Mouse (Mus musculus) retina, postnatal 1 day (tissue): ENCODE data around the gene Ror1.
A peak's percentile ranks its signal among the peaks of the same experiment; 100 is the strongest.

Experiments used
- DNase-seq: peaks from one replicate; pipeline ENCODE4 v3.0.0-alpha.2; 2012

Ror1 gene

DNA sequence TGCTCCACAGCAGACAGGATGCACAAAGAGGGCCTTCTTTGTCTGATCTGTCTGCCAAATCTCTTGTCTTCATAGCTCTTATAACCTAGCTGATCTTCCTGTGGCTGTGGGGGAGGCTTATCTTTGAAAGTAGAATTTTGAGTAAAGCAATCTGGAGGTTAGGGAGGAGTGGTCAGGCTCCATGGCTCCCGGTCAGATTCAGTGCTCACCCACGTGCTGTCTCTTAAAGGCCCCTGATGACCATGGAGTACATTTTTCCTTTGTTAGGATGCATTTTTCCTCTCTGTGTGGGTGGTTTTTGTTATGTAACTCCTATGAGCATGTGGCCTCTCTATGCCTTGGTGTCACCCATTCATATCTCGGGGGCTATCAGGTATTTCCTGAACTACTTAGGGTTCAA is 71.3 kb downstream of the Ror1 start:
- DNase-seq: no peak

DNA sequence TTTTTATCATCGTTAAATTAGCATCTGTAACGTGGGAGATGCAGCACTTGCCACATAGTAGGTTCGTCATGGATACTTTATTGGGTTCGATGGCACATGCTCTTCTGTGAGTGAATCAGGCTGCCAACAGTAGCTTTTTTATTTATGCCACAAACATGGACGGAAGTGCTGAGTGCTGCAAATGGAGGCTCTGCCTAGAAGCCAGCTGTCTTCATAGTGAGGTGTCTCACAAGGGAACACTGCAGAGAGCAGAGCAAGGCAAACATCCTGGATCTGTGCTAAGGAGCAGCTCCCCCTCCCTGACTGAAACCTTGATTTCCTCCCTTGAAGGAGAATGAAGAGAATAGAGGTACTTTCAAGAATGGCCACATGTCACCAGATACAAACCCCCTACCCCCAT is 74.1 kb downstream of the Ror1 start:
- peak; percentile 53 for DNase-seq

DNA sequence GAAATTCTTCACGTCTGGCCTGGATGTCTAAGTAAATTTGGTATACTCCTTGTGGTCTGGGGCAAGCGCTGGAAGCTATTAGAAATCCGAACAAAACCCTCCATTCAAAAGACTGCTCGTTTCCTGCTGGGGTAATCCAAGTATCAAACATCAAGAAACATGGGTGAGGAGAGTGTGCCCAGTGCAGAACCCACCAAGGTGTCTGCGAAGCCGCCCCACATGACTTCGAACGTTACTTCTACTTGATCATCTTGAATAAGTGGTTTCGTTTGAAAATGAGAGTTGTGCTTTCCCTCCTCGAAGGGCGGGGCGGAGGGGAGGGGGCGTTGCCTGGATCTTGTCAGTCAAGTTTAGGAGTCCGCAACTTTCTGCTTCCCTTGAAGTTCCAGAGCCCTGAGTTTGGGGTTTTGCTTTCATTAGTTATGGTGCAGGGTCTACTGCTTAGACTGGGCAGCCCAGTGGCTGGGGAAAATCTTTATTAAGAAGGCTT is 74.6 kb downstream of the Ror1 start:
- peak; percentile 66 for DNase-seq

DNA sequence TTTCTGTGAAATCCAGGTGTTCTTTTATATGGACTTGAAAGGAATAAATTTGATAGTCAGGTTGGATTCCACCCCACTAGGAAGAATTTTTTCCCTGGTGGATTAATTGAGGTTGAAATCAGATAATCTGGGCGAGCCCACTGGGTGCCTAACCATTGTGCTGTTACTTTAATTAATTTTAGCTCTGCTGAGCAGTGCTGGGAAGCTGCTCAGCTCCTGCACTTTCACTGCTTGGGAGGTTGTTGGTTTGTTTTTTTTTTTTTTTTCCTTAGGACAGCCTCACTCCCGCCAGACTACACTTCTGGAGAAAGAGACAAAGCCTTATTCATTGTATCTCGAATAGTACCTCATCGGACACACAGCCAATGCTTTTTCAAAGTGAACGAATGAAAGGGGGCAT is 75.2 kb downstream of the Ror1 start:
- DNase-seq: peak; percentile 41

DNA sequence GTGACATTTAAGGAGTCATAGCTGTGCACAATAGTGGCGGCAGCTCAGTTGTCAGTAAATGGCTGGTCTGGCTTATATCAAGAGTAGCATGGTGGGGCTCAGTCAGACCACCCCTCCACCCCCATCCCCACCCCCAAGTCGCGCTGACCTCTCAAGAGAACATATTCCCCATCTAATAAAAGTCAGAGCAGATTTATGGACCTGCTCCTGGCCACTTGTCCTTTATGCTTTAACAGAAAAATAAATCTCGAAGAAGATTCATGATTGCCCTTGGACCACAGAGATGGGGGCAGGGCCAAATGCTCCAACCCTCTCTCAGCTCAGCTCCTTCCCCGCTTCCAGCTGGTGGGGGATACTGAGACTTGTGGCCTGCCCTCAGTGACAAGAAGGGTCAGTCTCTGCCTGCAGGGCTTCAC is 75.9 kb downstream of the Ror1 start:
- DNase-seq: no peak

DNA sequence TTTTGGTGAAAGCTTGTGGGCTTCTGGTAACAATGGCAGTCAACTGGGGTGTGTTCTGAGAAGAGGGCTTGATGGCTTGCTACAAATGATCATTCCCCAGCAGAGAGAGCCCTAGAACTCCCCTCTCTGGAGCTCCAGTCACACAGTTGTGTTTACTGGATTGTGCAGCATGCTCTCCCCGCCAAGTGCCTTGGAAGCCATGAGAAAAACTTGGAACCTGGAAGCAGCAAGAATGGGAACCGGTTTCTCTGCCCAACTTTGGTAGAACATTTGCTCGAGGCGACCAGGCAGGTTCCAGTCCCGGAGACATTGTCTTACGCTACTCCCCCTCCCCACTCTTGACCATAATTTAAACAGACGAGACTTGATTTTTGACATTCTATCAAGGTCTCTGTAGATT is 80.0 kb downstream of the Ror1 start:
- DNase-seq: no peak

DNA sequence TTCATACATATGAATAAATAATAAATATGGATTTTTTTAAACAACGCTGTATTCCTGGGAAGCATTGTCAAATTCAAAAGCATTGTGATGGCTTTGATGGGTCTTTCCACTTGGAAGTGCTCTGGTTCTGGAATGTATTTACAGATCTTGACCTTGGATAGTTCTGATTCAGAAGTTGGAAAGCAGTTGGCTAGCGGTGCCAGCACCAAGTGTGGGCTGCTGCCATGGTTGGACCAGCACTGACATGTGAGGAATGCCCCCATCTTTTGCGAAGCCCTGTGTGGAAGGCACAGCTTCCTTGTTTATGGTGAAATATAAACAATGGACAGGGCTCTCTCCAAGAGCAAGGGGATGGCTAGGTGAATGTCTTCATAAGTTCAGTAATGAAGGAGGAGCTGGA is 82.7 kb downstream of the Ror1 start:
- no peak for DNase-seq

DNA sequence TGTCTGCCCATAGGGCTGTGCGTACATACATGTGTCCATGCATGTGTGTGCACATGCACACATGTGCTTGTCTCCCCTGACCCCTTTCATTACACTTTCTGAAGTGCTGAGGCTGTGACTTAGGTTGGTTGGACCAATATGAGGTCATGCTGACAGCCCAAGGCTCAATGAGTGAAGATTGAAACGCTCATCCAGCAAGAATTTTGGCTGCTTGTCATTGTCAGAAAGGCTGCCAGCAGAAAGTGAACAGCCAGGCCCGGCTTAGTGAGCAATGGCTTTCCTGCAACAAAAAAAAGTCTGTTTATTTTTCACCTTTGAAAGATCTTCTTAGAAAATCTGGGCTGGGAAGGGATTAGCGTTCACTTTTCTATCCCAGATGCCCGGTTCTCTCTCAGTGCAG is 86.1 kb downstream of the Ror1 start:
- no peak for DNase-seq

DNA sequence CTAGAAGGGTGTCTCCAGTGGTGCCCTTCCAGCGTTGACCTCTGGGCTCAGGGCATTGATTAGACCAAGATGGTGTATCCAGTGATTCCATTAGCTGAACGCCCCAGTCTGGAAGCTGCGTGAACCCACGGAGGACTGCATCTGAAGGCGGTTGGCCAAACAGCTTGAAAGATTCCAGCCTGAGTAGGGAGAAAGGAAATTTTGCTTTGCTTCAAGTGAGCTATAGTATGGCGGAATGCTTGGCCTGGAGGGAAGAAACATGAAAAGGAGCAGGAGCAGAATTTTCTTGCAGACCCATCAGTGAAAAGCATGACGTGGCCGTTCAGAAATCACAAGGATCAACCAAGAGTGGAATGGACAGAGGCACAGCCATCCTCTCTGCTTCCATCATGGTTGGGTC is 91.2 kb downstream of the Ror1 start:
- no peak for DNase-seq

DNA sequence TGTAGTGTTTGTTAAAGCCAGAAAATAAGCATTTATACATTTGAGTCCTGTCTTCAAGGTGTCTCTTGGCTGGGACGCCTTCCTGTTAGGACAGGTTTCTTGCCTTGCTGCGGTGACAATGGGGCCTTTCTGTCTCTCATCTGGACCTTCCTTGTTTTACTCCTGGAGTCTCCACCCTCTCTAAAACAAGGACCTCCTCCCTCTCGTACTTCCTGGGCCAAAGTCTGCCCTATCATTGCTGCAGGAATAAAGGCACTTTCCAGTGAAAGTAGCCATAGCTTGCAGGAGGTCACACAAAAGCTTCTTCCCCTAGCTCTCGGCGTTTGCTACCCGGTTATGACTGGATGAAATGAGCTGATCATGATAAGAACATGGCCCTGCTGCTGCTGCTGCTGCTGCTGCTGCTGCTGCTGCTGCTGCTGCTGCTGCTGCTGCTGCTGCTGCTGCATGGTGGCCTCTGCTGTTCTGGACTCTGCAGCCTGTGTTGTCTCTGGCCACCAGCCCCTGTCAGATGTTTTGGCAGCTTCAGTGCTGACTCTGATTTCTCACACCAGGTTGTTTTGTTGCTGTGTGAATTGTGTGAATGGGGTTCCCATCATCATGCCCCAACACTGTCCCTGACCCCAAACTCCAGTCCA is 92.1 kb downstream of the Ror1 start:
- DNase-seq: no peak

DNA sequence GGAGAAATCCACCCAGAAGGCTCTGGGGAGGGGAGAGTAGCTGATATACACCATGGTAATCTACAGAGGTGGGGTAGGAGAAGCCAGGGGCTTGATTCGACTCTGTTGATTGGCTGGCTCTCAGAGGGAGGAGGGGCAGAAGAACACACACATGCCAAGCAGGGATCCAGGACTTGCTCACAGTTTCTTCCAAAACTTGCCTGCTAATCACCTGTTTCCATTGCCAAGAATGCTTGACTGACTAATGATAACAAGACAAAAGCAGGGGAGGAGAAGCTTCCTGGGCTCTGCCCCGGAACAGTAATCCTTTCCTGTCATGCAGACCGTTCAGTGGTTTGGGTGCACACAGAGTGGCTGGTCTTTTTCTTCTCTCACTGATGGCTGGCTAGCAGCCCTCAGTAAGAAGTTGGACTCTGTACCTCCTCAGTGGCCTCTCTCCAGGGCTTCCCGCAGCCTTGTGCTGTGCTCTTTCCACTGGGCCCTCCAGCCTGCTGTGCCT is 92.7 kb downstream of the Ror1 start:
- DNase-seq: peak; percentile 36

DNA sequence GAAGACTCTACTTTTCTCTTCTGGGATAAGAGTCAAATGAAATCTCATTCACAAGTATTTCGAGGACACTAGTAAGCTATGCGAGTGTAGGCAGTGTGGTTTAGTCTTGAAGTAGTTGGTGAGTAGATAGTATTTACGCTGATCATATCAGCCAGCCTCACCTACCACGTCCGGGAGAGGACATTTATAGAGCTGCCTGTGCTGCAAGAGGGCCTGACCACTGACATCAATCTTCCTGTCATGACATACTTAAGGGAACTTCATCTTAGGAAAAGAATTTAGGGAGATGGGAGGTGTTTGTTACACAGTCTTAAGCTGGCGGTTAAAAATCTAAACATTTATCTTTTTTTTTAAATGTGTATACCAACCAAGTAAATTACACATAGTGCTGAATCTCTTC is 95.9 kb downstream of the Ror1 start:
- DNase-seq: no peak

DNA sequence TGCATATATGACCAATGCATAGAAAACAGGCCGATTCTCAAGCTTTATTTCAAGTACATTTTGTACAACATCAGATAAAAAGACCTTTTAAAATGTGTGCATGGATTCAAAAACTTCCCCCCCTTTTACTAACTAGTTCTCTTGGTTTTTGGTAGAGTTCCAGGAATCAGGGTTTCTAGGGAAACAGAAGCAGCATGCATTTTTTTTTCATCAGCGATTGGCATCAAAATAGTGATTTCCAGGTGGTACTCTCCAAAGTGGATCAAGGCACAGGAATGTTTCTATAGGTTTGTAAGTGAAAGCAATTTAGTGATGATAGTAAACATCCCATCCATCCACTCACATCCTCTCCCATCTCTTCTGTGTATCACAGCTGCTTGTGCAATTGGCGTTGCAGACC is 98.5 kb downstream of the Ror1 start:
- no peak for DNase-seq

DNA sequence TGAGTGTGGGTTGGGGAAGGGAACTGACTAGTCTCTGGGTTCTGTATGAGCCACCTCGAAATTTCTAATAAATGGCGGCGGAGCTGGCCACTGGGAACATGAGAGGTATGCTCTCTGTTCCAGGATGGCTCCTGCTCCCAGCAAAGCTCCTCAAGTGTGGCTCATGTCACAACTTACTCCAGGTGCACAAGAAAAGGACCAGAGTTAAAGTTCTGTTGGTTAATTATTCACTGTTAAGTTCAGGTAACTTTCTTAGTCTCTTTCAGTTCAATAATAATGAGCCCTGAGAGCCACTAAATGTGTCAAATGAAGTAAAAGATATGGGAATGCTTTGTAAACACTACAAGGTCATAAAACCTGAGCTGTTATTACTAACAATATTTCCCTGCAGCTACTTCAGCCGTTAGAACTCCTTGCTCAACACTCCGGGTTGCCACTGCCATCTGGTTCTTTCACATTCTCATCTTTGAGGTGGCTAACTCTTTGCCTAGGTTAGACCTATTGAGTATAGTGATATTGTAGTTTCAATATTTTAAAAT is 100.7 kb downstream of the Ror1 start:
- DNase-seq: no peak

DNA sequence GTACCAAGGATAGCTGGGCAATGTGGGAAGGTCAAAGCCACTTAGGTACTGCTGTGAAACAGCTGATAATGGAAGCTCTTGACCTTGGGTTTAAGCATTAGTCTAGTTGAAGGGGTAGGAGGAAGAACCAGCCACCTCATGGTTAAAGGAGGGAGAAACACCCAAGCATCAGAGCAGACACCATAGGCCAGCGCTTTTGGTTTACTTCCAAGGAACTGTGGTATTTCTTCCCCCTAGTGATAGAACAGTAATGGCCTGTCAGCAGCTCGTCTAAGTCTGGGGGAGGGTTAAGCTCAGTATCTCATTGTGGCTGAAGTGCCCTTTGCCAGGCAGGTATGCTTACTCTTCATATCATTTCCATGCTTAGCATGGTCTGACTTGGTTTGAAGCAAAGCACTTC is 102.7 kb downstream of the Ror1 start:
- DNase-seq: no peak

DNA sequence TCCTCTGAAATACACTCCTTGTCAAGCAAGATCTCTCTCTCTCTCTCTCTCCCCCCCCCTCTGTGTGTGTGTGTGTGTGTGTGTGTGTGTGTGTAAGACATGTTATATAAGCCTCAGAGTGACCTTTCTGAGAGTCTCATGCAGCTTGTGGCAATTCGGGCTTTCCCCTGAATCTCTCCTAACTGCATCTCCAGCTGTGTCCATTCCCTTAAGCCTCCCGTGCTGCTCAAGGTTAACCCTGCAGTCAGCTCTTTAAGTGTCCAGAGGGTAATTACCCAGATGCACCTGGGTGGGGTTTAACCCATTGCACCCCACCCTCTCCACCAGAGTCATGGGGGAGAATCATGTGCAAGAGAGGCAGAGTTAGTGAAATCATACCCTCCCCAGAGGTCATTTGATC is 105.7 kb downstream of the Ror1 start:
- DNase-seq: no peak

DNA sequence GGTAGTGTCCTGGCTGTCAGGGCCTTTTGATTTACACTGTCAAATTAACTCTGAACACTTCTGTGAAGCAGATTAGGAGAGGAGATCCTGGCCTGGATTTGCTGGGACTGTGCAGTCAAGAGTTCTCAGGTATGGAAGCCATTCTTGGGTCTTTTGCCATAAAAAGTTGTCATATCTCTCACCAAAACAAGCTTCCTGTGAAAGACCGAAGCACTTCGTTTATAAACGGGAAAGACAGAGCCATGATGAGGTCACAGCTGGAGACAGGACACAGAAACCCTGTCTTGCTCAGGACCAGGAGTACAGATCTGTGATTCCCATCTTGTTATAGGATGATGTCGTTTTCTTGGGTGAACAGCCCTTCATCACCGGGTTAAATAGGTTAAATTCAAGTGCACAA is 107.5 kb downstream of the Ror1 start:
- no peak for DNase-seq

DNA sequence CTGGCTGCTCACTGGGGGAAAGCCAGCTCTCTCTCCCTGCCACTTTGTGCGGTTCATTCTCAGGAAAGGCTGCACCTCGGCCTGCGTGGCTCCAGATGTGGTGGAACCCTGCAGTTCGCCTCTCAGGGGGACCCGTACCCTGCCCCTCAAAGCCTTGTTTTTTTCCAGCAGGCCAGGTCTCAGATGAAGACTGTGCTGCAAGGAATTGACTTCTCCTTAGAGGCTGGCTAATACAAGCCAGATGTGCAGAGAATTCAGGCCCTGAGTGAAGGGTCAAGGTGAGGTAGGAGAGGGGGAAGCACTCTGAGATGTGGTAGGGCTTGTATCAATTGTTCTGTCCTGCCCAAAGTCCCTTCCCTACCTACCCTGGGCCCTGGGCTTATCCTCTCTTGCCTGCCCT is 108.1 kb downstream of the Ror1 start:
- no peak for DNase-seq

DNA sequence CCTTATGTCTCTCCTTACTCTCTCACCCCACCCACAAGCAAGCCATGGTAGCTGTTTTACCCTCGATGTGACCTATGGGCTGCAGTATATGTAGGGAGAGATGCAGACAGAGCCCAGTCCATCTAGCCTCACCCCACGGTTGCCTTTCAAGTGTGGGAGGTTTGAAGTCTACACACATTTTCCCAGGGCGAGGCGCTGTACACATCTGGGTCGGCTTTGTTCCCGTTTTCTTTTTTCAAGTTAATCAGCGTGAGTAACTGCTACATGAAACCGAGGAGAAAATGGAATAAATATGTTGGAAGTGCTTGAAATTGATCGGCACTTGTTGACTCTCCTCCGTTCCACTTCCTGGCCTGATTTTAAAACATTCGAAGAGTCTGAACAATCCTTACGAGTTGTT is 108.8 kb downstream of the Ror1 start:
- DNase-seq: no peak

DNA sequence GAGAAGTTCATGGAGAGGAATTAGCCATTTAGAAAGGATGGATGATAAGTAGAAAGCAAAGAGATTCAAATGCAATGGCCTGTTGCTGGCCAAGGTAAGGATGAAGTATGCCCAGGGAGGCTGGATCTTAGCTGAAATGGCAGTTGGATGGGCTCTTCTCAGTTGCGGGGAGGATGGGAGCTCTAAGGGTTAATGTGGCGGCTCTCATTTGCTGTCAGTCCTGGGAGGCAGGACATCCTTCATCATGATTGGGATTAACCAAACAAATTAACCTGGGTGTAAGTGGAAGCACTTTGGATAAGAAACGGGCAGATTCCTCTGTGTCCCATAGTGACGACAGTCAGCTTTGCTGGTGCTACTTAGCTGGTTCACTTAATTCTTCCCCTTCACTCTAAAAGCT is 112.5 kb downstream of the Ror1 start:
- no peak for DNase-seq

DNA sequence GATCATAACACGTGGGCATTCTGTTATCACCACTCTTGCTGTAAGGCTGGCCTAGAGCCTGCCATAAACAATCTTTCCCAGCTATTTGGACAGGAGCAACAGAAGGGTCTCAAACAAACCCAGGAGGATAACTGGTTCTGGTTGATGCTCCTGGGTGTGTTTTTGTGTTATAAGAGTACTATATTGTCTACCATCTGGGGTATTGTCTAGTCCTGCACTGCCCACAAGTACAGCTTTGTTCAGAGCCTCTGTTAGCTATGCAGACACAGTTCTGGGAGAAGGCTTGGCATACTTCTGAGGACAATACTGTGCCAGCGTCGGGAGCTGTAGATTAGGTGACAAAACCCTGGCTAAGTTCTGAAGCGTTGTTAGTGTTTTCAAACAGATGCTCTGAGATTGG is 113.5 kb downstream of the Ror1 start:
- DNase-seq: peak; percentile 65

DNA sequence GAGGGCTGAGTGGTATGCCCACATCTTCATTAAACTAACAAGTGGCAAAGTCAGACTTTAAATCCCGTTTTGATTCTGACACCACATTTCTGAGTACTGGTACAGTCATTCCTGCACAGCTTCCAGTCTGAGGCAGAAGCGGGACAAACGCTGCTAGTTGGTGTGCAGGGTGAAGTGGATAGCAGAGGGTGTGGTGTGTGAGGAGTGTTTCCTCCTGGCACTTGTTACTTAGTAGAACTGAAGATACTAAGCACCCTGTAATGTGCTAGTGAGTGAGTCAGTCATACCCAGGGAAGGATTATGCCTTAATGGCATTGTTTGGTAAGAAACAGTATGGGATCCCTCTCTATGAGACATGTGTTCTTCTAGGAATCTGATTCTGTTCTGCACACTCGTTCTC is 115.7 kb downstream of the Ror1 start:
- DNase-seq: no peak

DNA sequence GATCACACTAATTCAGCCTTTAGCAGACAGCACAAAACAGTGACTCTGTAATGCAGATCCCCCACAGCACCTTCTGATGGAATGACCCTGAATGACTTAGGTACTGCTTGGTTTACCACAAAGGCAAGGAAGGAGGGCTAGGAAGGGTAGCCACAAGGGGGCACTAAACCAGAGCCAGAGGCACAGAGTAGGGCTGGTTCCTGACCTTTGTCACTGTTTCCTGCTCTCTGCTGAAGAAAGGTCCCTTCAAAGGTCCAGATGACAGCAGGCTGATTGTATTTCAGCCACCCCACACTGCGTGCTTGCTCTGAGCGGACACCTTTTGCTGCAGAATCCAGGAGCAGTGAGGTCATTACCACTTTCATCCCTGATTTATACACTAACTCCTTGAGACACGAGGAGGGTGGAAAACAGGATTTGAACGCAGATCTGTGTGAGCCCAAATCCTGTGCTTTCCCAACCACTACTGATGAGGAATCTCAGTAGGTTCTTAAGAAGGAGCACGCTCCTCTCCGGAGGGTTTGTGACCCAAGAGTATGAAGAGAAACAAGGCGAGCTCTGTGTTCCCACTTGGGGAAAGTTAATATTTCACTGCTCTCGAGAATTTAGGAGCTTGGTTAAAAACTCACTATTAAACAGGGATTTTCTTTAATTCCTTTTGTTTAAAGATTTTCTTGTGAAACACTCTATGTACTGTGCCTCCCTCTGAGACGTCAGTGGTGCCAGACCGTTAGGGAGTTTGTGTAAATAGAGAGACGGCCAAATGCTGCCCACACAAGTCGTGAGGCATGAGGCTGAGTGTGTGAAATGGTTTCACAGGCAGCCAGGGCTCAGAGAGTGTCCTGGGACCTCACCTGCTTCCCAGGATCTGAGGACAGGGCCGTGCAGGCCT is 119.0 kb downstream of the Ror1 start:
- peak; percentile 56 for DNase-seq

DNA sequence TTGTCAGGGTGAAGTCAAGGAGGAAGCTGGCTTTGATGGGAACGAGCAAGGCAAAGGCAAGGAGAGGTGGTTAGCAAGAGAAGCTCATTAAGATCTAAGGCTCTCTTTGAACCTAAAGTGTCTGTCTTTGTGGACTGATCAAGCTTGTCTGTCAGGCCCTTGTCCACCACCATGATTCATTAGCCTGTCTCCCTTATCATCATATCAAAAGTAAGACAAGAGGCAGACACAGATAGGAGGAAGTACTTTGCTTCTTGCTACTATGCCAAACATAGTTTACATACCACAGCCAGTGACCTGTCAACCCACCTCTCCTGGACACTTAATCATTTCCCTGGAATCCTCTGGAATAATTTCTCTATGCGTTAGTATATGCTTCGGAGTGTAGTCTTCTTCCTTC is 121.0 kb downstream of the Ror1 start:
- DNase-seq: no peak
